Mouse (Mus musculus): Measurements from ENCODE around the gene Rad51b. TPM values are rescaled to one million over a fixed set of nuclear protein-coding genes. Genes with fewer than 3 reads are reported as not detected.

The Rad51b gene
- polyA plus RNA-seq, 1 experiment from 2014 or later = 4.7 TPM

DNA sequence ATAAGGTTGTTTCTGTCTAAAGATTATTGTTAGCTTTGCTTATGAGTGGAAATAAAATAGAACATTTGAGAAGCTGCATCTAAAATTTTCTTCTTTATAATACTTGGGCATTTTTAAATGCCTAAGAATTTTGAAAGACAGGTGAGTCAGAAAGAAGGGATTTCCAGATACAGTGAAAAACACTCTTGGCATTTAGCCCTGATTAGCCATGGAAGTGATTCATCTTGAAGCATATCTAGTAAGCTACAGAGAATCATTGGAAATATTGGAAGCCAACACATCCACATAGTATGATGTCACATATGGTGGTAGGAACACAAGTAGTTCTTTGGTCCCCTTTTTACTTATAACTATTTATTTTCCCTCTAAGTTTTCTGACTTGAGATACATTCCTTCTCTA lies 256.0 kb downstream of the Rad51b start:
- no peak overlapping the region for H3K4me3 ChIP-seq (ENCODE audit: low read depth, low read length)
- H3K9me3 ChIP-seq (ENCODE audit: control insufficient read depth, low read length) = no peaks in the 10 kb centered on the region
- H3K36me3 ChIP-seq (ENCODE audit: control insufficient read depth, insufficient read depth, low read length) = no peaks in the 10 kb centered on the region
- H3K27ac ChIP-seq (ENCODE audit: low read depth, low read length) = no peak overlapping the region
- no peaks in the 10 kb centered on the region for H3K4me1 ChIP-seq (ENCODE audit: control insufficient read depth, insufficient read depth, low read length)
- H3K4me2 ChIP-seq (ENCODE audit: low read depth) = no peak overlapping the region
- no peak for DNase-seq (ENCODE audit: low spot score)
- ATAC-seq (ENCODE audit: insufficient read depth, low FRiP score, low TSS enrichment) = no peak
- H3K9ac ChIP-seq (ENCODE audit: low read length) = no peak overlapping the region
- no peaks in the 10 kb centered on the region for H3K27me3 ChIP-seq (ENCODE audit: control insufficient read depth, insufficient read depth, low read length)

- no peak overlapping the region for H3K9ac ChIP-seq (ENCODE audit: low read length)
- no peaks in the 10 kb centered on the region for H3K27me3 ChIP-seq (ENCODE audit: control insufficient read depth, insufficient read depth, low read length)
- no peaks in the 10 kb centered on the region for H3K4me1 ChIP-seq (ENCODE audit: control insufficient read depth, insufficient read depth, low read length)
- ATAC-seq (ENCODE audit: insufficient read depth, low FRiP score, low TSS enrichment) (no peak), DNase-seq (ENCODE audit: low spot score) (no peak)
- WGBS = 76% methylated on average over 5 of the region's 5 CpGs
- H3K4me3 ChIP-seq (ENCODE audit: low read depth, low read length) = no peak overlapping the region
- no peaks in the 10 kb centered on the region for H3K9me3 ChIP-seq (ENCODE audit: control insufficient read depth, low read length)
- H3K4me2 ChIP-seq (ENCODE audit: low read depth) = no peak overlapping the region
- H3K36me3 ChIP-seq (ENCODE audit: control insufficient read depth, insufficient read depth, low read length) = no peaks in the 10 kb centered on the region
- H3K27ac ChIP-seq (ENCODE audit: low read depth, low read length) = no peak overlapping the region
These were observed 260.8 kb downstream of the Rad51b start for GRCm38 (mm10) chr12:79557904-79558303.

- Histone ChIP-seq H3K9me3 (ENCODE audit: control insufficient read depth, low read length) (no peaks in the 10 kb centered on the region), H3K4me2 (ENCODE audit: low read depth) (no peak overlapping the region), H3K27me3 (ENCODE audit: control insufficient read depth, insufficient read depth, low read length) (no peaks in the 10 kb centered on the region), H3K36me3 (ENCODE audit: control insufficient read depth, insufficient read depth, low read length) (no peaks in the 10 kb centered on the region), H3K9ac (ENCODE audit: low read length) (no peak overlapping the region), H3K27ac (ENCODE audit: low read depth, low read length) (no peak overlapping the region), H3K4me1 (ENCODE audit: control insufficient read depth, insufficient read depth, low read length) (no peaks in the 10 kb centered on the region), H3K4me3 (ENCODE audit: low read depth, low read length) (no peak overlapping the region)
- DNase-seq (ENCODE audit: low spot score) (no peak), ATAC-seq (ENCODE audit: insufficient read depth, low FRiP score, low TSS enrichment) (no peak)
- 93% methylated on average over 3 of the region's 3 CpGs for WGBS
These were observed 261.6 kb downstream of the Rad51b start for GRCm38 (mm10) chr12:79558711-79559110.

DNA sequence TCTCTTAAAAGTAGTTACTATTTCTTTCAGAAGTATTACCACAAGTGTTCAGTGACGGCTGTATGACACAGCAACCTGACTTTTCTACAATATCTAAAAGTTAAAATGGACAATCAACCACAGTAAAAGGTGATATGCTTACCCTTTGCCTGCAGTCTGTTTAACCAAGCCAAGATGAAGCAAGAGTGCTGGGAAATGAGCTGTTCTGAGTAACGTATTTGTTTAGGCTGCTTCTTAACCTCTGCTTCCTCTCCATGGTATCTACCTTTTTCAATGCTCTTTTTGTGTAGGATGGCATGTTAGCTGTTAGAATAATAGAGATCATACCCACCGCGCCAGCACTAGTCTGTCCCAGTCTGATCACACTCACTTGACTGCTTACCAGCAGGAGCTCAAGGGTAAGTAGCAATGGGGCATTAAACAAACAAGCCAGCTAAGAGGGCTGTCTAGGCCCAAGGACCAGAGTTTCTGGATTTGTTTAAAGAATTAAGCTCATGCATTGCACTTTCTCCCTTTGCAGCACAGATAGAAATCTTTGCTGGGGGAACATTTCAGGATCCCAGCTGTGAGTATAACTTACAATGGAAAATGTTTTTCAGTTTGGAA lies 262.4 kb downstream of the Rad51b start:
- ATAC-seq (ENCODE audit: insufficient read depth, low FRiP score, low TSS enrichment) = no peak

DNA sequence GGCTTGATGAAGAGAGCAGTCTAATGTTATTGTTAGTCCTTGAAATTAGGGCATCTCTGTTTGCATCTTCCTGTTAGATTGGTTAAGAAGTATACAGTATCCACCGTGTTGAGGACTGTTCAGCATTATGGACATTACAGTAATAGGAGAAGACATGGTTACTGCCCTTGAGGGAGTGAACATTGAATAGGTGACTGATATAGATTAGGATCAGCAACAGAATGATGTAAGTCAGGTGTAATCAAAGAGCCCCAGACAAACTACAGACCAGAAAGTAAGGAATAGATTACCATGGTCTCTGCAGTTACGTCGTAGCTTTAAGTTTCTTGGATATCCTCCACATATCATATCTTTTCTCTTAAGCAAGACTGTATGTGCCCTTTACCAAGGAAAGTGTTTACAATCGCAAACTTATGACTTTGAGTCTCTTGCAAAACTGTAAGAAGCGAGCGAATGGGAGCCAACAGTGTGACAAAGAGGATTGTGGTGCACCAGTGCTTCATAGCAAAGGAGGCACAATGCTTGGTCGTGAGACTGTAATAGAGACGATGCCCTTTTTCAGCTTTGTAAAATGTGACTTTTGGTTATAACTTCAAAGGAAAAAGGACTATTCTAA lies 263.1 kb downstream of the Rad51b start:
- 91% methylated on average over 8 of the region's 8 CpGs for WGBS
- no peak for ATAC-seq (ENCODE audit: insufficient read depth, low FRiP score, low TSS enrichment)
- H3K27ac ChIP-seq (ENCODE audit: low read depth, low read length) = no peak overlapping the region

More for the DNA sequence above, 262.4 kb downstream of the Rad51b start:
- Histone ChIP-seq H3K4me1 (ENCODE audit: control insufficient read depth, insufficient read depth, low read length) (no peaks in the 10 kb centered on the region), H3K4me3 (ENCODE audit: low read depth, low read length) (no peak overlapping the region), H3K27ac (ENCODE audit: low read depth, low read length) (no peak overlapping the region), H3K27me3 (ENCODE audit: control insufficient read depth, insufficient read depth, low read length) (no peaks in the 10 kb centered on the region), H3K36me3 (ENCODE audit: control insufficient read depth, insufficient read depth, low read length) (no peaks in the 10 kb centered on the region), H3K9me3 (ENCODE audit: control insufficient read depth, low read length) (no peaks in the 10 kb centered on the region), H3K9ac (ENCODE audit: low read length) (no peak overlapping the region), H3K4me2 (ENCODE audit: low read depth) (no peak overlapping the region)
- DNase-seq (ENCODE audit: low spot score) = no peak
- WGBS = 70% methylated on average over 4 of the region's 4 CpGs

GRCm38 (mm10) chr12:79560893-79561292 lies 263.8 kb downstream of the Rad51b start:
- Histone ChIP-seq H3K4me1 (ENCODE audit: control insufficient read depth, insufficient read depth, low read length) (no peaks in the 10 kb centered on the region), H3K36me3 (ENCODE audit: control insufficient read depth, insufficient read depth, low read length) (no peaks in the 10 kb centered on the region), H3K9ac (ENCODE audit: low read length) (no peak overlapping the region), H3K4me2 (ENCODE audit: low read depth) (no peak overlapping the region), H3K27me3 (ENCODE audit: control insufficient read depth, insufficient read depth, low read length) (no peaks in the 10 kb centered on the region), H3K4me3 (ENCODE audit: low read depth, low read length) (no peak overlapping the region), H3K27ac (ENCODE audit: low read depth, low read length) (no peak overlapping the region), H3K9me3 (ENCODE audit: control insufficient read depth, low read length) (no peaks in the 10 kb centered on the region)
- DNase-seq (ENCODE audit: low spot score) = no peak
- 90% methylated on average over 4 of the region's 4 CpGs for WGBS
- ATAC-seq (ENCODE audit: insufficient read depth, low FRiP score, low TSS enrichment) = no peak

More for the DNA sequence above, 263.1 kb downstream of the Rad51b start:
- no peak overlapping the region for H3K4me2 ChIP-seq (ENCODE audit: low read depth)
- DNase-seq (ENCODE audit: low spot score) = no peak
- H3K27me3 ChIP-seq (ENCODE audit: control insufficient read depth, insufficient read depth, low read length) = no peaks in the 10 kb centered on the region
- no peaks in the 10 kb centered on the region for H3K4me1 ChIP-seq (ENCODE audit: control insufficient read depth, insufficient read depth, low read length)
- no peak overlapping the region for H3K9ac ChIP-seq (ENCODE audit: low read length)
- no peak overlapping the region for H3K4me3 ChIP-seq (ENCODE audit: low read depth, low read length)
- H3K9me3 ChIP-seq (ENCODE audit: control insufficient read depth, low read length) = no peaks in the 10 kb centered on the region
- no peaks in the 10 kb centered on the region for H3K36me3 ChIP-seq (ENCODE audit: control insufficient read depth, insufficient read depth, low read length)

DNA sequence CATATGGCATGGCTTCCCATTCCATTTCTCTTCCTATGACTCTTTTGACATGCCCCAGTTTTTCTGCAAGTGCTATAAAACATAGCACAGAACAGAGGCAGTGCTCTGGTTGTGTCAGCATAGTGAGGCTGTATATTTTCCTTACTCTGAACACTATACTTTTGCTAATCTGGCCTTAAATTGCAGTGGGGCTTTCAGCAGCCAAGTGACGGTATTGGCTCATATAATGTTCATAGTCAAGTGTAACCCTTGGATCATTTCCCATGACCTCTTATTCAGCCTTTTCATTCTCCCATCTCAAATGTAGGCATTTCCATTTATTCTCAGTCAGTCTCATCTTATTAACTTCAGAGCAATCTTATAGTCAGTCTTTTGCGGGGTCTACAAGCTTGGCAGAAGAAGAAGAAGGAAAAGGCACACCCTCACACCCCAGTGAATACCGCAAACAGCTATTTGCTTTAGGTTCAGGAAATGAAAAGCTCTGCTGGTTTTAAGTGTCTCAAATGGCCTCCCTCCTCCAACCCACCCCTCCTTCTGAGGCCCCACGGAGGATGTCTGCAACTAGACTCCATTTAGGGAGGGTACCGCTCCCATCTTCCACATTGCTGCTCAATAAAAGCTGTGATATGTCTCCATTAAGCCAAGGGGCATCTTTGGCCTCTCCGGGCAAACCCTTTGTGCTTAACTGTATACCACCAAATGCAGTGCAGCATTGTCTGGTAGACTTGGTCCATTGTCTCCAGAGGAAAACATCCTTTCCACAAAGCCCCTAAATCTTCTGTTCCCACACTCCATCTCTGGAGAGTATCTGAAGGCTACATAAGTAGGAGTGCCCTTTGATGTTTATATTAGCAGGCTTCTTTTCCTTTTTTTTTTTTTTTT lies 277.3 kb downstream of the Rad51b start:
- no peak overlapping the region for H3K9ac ChIP-seq (ENCODE audit: low read length)
- no peak overlapping the region for H3K4me3 ChIP-seq (ENCODE audit: low read depth, low read length)
- no peaks in the 10 kb centered on the region for H3K27me3 ChIP-seq (ENCODE audit: control insufficient read depth, insufficient read depth, low read length)
- no peaks in the 10 kb centered on the region for H3K36me3 ChIP-seq (ENCODE audit: control insufficient read depth, insufficient read depth, low read length)
- 62% methylated on average over 6 of the region's 6 CpGs for WGBS
- no peaks in the 10 kb centered on the region for H3K4me1 ChIP-seq (ENCODE audit: control insufficient read depth, insufficient read depth, low read length)
- no peaks in the 10 kb centered on the region for H3K9me3 ChIP-seq (ENCODE audit: control insufficient read depth, low read length)
- no peak overlapping the region for H3K27ac ChIP-seq (ENCODE audit: low read depth, low read length)
- no peak overlapping the region for H3K4me2 ChIP-seq (ENCODE audit: low read depth)
- DNase-seq (ENCODE audit: low spot score) (no peak), ATAC-seq (ENCODE audit: insufficient read depth, low FRiP score, low TSS enrichment) (no peak)

DNA sequence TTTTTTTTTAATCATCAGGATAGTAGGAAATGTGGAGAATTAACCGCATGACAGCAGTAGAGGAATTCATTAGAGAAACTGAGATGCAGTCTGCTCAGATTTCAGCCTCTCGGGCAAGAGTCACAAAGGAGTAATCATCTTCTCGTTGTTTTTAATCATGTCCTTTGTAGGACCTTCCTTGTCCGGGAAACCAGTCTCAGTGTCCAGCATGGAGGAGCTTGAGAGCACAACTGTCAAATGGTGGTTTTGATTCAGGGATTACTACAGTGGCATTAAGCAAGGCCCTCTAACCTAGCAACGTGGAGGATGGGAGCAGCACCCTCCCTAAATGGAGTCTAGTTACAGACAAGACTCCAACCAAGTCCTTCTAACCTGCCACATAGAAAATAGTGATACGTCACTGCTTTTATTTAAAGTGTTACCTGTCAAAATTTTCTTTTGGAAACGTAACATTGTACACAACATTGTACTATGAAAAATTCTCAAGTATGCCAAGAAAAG lies 278.0 kb downstream of the Rad51b start:
- Histone ChIP-seq H3K9me3 (ENCODE audit: control insufficient read depth, low read length) (no peaks in the 10 kb centered on the region), H3K9ac (ENCODE audit: low read length) (no peak overlapping the region), H3K27ac (ENCODE audit: low read depth, low read length) (no peak overlapping the region), H3K27me3 (ENCODE audit: control insufficient read depth, insufficient read depth, low read length) (no peaks in the 10 kb centered on the region), H3K36me3 (ENCODE audit: control insufficient read depth, insufficient read depth, low read length) (no peaks in the 10 kb centered on the region), H3K4me1 (ENCODE audit: control insufficient read depth, insufficient read depth, low read length) (no peaks in the 10 kb centered on the region), H3K4me3 (ENCODE audit: low read depth, low read length) (no peak overlapping the region), H3K4me2 (ENCODE audit: low read depth) (no peak overlapping the region)
- WGBS = 81% methylated on average over 7 of the region's 7 CpGs
- ATAC-seq (ENCODE audit: insufficient read depth, low FRiP score, low TSS enrichment) (no peak), DNase-seq (ENCODE audit: low spot score) (no peak)

All from neural tube, embryonic 11.5 days (tissue).